Mouse (Mus musculus) hindbrain, embryonic 10.5 days (tissue): ENCODE measurements around the gene Phb. TPM values are rescaled to one million over a fixed set of nuclear protein-coding genes. Genes with fewer than 3 reads are reported as not detected.
"Not testable (repeated sequence)": the region's sequence is repeated elsewhere in the genome, so short reads cannot be mapped to it uniquely, and the experiment has no call there.

Experiments used
- DNase-seq: peaks from one replicate; pipeline ENCODE4 v3.0.0-alpha.2; 2017; ENCODE audit warnings: low spot score
- H3K27ac ChIP-seq: fragments of 300-500 bp; sonication (generic); 2 replicates; pipeline ENCODE4 v1.5.1; 2016; ENCODE audit warnings: mild to moderate bottlenecking, moderate library complexity
- H3K27me3 ChIP-seq: fragments of 300-500 bp; sonication (generic); 2 replicates; pipeline ENCODE4 v1.6.1; 2016; ENCODE audit warnings: mild to moderate bottlenecking; ENCODE audit not compliant: poor library complexity, insufficient read depth, severe bottlenecking
- H3K36me3 ChIP-seq: fragments of 300-500 bp; sonication (generic); 2 replicates; pipeline ENCODE4 v1.6.1; 2016; ENCODE audit warnings: mild to moderate bottlenecking, moderate library complexity
- H3K4me1 ChIP-seq: fragments of 300-500 bp; sonication (generic); replicated peaks from 2 replicates; pipeline ENCODE4 v1.6.1; 2016; ENCODE audit warnings: mild to moderate bottlenecking
- H3K4me3 ChIP-seq: fragments of 300-500 bp; sonication (generic); 2 replicates; pipeline ENCODE4 v1.5.1; 2016; ENCODE audit warnings: mild to moderate bottlenecking, moderate library complexity
- H3K9me3 ChIP-seq: fragments of 300-500 bp; sonication (generic); 2 replicates; pipeline ENCODE4 v1.6.1; 2016; ENCODE audit warnings: mild to moderate bottlenecking, moderate library complexity
- WGBS: fragments of 180-500 bp; shearing (Covaris S2); methylation state at CpG from one replicate; pipeline ENCODE4 v1.1.7; 2016; 5-methylcytosine and 5-hydroxymethylcytosine counted together
- polyA plus RNA-seq: library from polyadenylated mRNA; unstranded; fragments of >200 nt; fragmentation: Nextera tagmentation; extraction: Ambion mirVana; gene quantifications from 2 replicates; pipeline ENCODE4 v1.2.1, GENCODE M21; 2016

Gene Phb
- polyA plus RNA-seq, 1 experiment from 2014 or later = 222 TPM

DNA sequence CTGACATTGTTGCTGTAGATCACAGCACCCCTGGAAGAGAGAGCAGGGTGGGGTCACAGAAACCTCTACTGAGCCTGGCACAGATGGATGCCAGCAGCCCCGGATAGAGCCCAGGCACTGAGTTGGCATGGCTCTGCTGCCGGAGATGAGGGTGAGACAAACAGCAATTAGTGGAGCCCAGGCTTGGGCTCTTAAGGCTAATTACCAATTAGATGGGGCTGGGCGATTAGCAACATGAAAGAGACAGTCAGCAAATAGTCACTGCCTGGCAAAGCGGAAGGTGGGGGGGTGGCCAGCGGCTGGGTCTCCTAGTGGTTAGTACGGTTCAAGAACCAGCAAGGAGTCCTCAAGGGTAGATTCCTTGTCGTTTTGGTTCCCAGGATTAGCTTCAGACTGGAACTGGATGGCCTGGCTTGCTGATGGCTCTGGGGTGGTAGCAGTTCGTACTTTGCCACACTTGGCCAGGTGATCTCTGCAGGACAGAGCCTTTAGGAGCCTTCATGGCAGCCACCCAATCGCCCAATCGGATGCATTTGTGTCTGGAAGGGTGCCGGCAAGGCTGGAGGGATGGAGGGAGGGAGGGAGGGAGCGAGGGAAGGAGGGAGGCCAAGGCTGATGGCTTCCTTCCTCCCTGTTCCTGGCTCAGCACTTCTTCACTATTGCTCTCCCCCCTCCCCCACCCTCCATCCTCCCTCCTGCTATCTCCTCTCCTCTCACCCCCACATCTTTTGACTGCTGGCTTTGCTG lies 24.1 kb upstream of the Phb start:
- H3K4me1 ChIP-seq = peaks cover 83% of the 10 kb centered on the region
- DNase-seq = no peak

DNA sequence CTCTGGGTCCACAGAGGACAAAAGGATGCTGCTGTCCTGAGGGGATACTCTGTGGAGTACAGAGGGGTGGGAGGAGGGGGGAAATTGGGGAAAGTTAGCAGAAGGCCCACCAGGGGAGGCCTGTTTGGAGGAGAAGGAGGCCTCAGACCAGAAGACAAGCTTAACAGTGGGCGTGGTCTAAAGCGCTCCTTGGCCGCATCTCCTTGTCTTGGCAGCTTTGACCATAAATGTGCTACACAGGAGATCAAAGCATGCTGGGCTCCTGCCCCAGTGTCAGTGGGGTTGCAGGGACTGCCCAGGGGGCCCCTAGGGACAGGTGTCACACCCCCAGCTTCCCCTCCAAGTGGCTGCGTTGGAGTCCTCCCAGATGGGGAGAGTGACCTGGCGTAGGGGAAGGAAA lies 22.9 kb upstream of the Phb start:
- H3K36me3 ChIP-seq = no peaks in the 10 kb centered on the region
- H3K4me3 ChIP-seq = no peak overlapping the region
- H3K27me3 ChIP-seq = peaks cover 96% of the 10 kb centered on the region
- 37% methylated on average over 5 of the region's 5 CpGs for WGBS
- peak overlapping the region; percentile 78 for H3K27ac ChIP-seq
- DNase-seq = no peak
- peaks cover 94% of the 10 kb centered on the region for H3K4me1 ChIP-seq
- no peaks in the 10 kb centered on the region for H3K9me3 ChIP-seq

More for the DNA sequence above, 24.1 kb upstream of the Phb start:
- H3K4me3 ChIP-seq = no peak overlapping the region
- H3K36me3 ChIP-seq = no peaks in the 10 kb centered on the region
- no peaks in the 10 kb centered on the region for H3K9me3 ChIP-seq
- 0 out of 2 replicates have a peak overlapping the region, but pooled peaks have one; percentile 24 for H3K27ac ChIP-seq
- 54% methylated on average over 12 of the region's 12 CpGs for WGBS
- peaks cover 93% of the 10 kb centered on the region for H3K27me3 ChIP-seq

DNA sequence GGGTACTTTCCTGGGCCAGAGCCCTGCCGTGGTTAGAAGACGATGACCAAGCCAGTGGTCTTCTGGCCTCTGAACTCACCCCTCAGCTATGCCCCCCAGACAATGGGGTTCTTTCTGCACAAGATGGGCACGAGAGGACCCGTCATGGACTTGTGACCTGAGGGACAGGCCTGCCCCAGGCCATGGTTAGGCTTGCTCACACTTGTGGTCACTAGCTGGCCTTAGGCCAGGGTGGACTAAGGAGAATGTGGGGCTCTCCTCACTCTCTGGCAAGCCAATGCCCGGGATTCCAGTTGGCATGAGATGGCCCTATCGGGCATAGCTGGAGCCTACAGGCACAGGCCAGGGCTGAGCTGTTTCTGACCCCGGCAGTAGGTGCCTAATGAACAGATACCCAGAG lies 22.4 kb upstream of the Phb start:
- WGBS = 61% methylated on average over 7 of the region's 7 CpGs
- DNase-seq = no peak
- H3K4me1 ChIP-seq = peaks cover 95% of the 10 kb centered on the region

DNA sequence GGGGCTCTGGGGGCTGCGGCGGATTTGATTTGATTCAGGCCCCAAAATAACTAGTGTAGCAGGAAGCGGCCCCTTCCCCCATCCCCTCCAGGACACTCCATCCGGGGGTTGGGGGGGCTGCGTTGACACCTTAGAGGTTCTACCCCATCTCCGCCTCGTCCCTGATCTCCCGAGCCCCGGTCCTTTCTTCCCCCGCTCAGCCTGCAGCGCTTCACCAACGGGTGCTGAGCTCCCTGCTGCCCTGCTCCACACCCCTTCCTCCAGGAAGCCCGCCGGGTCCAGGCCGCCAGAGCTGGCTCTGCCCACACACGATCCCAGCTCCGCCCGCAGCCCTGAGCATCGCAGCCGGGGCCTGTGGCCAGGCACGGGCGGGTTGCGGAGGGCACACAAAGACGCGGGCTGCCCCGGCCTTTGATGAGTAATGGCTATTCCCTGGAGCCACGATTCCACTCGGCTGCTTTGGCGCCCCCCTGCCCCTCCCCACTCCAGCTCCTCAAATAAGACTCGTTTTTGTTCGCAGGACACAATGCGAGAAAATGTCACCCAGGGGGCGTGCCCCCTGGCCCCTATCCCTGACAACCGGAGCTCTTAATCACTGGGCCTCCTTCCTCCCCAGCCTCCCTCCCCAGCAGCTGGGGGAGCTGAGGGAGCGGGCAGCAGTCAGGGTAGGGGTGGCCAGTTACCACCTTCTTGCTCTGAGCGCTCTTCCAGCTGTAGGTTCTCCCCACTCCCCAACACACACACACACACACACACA lies 21.2 kb upstream of the Phb start:
- peaks cover 88% of the 10 kb centered on the region for H3K27me3 ChIP-seq
- 2% methylated on average over 36 of the region's 36 CpGs for WGBS
- H3K27ac ChIP-seq = peak overlapping the region; percentile 78
- H3K4me3 ChIP-seq = peak overlapping the region; percentile 34
- no peaks in the 10 kb centered on the region for H3K36me3 ChIP-seq
- peak; percentile 87 for DNase-seq
- H3K9me3 ChIP-seq = no peaks in the 10 kb centered on the region
- peaks cover 90% of the 10 kb centered on the region for H3K4me1 ChIP-seq

More for the DNA sequence above, 22.4 kb upstream of the Phb start:
- Histone ChIP-seq H3K4me3 (no peak overlapping the region), H3K36me3 (no peaks in the 10 kb centered on the region), H3K27me3 (peaks cover 91% of the 10 kb centered on the region), H3K27ac (peak overlapping the region; percentile 78), H3K9me3 (no peaks in the 10 kb centered on the region)

DNA sequence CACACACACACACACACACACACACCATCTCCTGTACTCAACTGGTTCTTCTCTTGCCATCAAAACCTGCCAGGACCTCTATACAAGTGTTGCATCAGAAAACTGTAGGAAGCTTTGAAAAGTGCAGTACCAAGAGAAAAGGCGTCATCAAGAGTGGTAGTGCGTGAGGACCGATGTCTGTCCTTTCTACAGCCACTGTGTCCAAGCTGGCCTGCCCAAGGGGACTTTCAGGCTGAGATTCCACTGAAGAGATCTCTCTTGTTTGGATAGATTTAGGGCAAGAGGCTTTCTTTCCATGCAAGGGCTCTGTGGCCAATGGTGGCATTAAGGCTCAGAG lies 20.6 kb upstream of the Phb start:
- Histone ChIP-seq H3K27me3 (peaks cover 88% of the 10 kb centered on the region), H3K27ac (peak overlapping the region; percentile 78), H3K4me3 (no peak overlapping the region; the same call in 1 of the 2 replicates), H3K9me3 (no peaks in the 10 kb centered on the region), H3K4me1 (peaks cover 86% of the 10 kb centered on the region), H3K36me3 (no peaks in the 10 kb centered on the region)
- no peak for DNase-seq
- 47% methylated on average over 3 of the region's 3 CpGs for WGBS

DNA sequence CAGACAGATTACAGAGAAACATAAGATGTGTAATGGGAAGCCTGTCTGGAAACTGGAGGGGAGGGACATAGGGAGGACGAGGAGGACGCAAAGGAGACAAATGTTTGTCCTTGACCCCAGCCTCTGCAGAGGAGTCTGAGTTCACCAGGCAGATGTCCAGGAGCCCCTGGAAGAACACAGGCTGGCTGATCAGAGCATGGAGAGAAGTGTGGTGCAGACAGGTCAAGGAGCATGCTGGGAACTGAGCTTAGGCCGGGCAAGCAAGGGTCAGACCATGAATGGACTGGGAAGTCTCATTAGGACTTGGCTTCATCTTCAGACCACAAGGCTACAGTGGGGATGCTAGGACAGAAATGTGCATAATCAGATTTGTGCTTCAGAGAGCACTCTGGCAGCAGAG lies 19.0 kb upstream of the Phb start:
- 0 out of 2 replicates have a peak overlapping the region, but pooled peaks have one; percentile 1 for H3K27ac ChIP-seq
- peaks cover 81% of the 10 kb centered on the region for H3K27me3 ChIP-seq
- peaks cover 78% of the 10 kb centered on the region for H3K4me1 ChIP-seq
- 30% methylated on average over 3 of the region's 3 CpGs for WGBS
- no peak overlapping the region for H3K4me3 ChIP-seq
- DNase-seq = no peak
- H3K36me3 ChIP-seq = no peaks in the 10 kb centered on the region
- no peaks in the 10 kb centered on the region for H3K9me3 ChIP-seq

DNA sequence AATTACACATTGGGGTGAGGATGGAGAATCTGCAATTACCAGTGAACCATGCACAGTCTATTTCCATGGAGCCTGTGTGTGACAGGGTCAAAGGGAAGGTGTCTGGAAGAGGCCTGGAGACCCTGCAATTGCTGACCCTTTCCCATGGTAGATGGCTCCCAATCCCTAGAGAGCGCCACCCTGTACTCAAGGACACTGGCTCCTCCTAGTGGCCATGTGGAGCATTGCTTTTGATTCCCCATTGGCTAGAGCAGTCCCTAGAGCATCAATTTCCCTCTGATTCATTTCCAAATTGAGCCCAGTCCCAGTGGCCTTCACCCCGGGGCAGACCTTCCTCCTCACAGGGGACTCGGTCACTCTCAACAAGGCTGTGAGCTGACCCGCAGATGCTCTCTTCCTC lies 17.9 kb upstream of the Phb start:
- H3K27me3 ChIP-seq = peaks cover 75% of the 10 kb centered on the region
- H3K27ac ChIP-seq = no peak overlapping the region
- DNase-seq = peak; percentile 81
- H3K36me3 ChIP-seq = no peaks in the 10 kb centered on the region
- H3K4me1 ChIP-seq = peaks cover 68% of the 10 kb centered on the region
- 6% methylated on average over 4 of the region's 4 CpGs for WGBS
- H3K4me3 ChIP-seq = no peak overlapping the region
- no peaks in the 10 kb centered on the region for H3K9me3 ChIP-seq

DNA sequence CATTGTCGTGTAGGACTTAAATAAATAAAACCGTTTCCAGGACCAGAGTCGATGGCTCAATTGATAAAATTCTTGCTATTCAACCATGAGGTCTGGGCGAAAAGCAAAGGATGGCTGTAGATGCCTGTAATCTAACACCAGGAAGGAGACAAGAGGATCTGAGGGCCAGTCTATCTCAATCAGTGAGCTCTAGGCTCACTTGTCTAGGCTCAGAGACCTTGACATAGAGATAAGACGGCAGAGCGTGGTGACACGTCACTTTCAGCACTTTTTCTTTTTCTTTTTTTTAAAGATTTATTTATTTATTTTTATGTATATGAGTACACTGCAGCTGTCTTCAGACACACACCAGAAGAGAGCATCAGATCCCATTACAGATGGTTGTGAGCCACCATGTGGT lies 17.2 kb upstream of the Phb start:
- H3K27me3 ChIP-seq = peaks cover 67% of the 10 kb centered on the region

DNA sequence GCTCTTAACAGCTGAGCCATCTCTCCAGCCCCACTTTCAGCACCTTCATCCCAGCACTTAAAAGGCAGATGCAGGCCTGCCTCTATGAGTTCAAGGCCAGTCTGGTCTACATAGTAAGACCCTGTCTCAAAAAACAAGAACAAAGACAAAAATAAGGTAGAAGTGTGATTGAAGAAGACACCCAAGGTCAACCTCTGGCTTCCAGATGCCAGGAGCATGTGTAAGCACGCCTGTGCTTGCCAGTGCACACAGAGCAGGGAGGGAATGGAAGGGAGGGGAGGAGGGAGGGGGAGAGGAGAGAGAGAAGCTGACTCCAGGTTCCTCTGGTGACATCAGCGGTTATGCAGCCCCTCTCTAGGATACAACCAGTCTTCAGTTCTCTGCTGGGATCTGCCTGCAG lies 16.8 kb upstream of the Phb start:
- Histone ChIP-seq H3K27me3 (peaks cover 63% of the 10 kb centered on the region), H3K36me3 (no peaks in the 10 kb centered on the region), H3K4me1 (peaks cover 56% of the 10 kb centered on the region), H3K9me3 (no peaks in the 10 kb centered on the region), H3K4me3 (no peak overlapping the region), H3K27ac (no peak overlapping the region)
- DNase-seq = no peak
- 46% methylated on average over 2 of the region's 2 CpGs for WGBS

More for the DNA sequence above, 17.2 kb upstream of the Phb start:
- WGBS = 79% methylated on average over 7 of the region's 7 CpGs
- Histone ChIP-seq H3K27ac (no peak overlapping the region), H3K4me1 (peaks cover 61% of the 10 kb centered on the region), H3K9me3 (no peaks in the 10 kb centered on the region), H3K36me3 (no peaks in the 10 kb centered on the region), H3K4me3 (no peak overlapping the region)
- DNase-seq = no peak

DNA sequence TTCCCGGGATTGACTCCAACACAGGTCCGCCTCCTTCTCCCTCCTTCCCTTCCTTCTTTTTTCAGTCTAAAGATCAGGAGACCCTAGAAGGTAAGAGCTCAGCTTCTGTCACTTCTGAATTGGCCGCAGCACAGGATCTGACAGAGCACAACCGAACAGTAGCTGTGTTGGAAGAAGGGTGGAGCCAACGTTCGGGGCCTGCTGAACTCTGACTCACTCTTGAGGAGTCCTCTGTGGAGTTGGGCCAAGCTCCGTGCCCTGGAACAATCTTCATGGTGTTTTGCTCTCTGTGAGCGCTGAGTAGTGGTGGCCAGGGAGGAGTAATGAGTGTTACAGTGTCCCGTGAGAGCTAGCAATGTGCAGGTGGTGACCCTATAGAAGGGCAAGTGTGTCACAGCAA lies 15.8 kb upstream of the Phb start:
- Histone ChIP-seq H3K36me3 (no peaks in the 10 kb centered on the region), H3K9me3 (no peaks in the 10 kb centered on the region), H3K4me3 (no peak overlapping the region), H3K27ac (no peak overlapping the region), H3K4me1 (peaks cover 46% of the 10 kb centered on the region), H3K27me3 (peaks cover 53% of the 10 kb centered on the region)
- 75% methylated on average over 9 of the region's 9 CpGs for WGBS
- DNase-seq = no peak

DNA sequence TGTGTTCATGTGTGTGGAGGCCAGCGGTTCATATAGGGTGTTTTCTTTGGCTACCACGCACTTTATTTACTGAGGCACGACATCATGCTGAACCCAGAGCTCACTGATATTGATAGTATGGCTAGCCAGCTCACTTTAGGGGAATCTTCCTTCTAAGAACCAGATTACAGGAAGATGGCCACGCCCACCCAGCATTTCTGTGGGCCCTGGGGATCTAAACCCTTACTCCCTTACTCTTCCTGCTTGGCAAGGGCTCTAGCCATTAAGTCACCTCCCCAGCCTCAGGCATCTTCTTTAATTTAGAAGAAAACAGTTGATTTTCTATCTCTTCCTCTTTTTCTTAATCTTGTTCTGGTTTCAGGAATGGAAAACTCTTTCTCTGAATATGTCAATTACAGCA lies 9.3 kb upstream of the Phb start:
- H3K4me3 ChIP-seq = no peak overlapping the region
- no peaks in the 10 kb centered on the region for H3K36me3 ChIP-seq
- H3K27me3 ChIP-seq = peaks cover 8% of the 10 kb centered on the region; the same call in 1 of the 2 replicates
- DNase-seq = no peak
- 77% methylated on average over 4 of the region's 4 CpGs for WGBS
- H3K9me3 ChIP-seq = no peaks in the 10 kb centered on the region
- H3K27ac ChIP-seq = no peak overlapping the region
- no peaks in the 10 kb centered on the region for H3K4me1 ChIP-seq

DNA sequence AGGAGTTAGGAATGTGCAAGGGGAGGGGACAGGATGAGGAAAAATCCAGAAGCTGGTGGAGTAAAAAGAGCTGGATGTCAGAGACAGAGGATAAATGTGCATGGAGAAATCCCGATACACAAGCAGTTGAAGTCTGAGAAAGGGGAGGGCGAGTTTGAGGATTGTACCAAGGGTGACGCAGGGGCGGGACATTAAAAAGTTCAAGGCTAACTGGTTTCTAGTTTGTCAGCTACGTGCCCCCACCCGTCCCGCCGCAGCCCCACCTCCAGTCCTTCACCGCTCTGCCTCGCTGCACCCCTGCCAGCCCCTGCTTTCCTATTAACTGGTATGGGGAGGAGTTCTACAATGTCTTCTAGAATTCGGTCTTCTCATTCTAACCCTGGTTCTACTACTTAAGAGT lies 420 bp downstream of the Phb start:
- Histone ChIP-seq H3K27me3 (no peaks in the 10 kb centered on the region), H3K36me3 (peaks cover 41% of the 10 kb centered on the region), H3K27ac (peak overlapping the region; percentile 84), H3K4me3 (peak overlapping the region; percentile 84), H3K4me1 (peaks cover 17% of the 10 kb centered on the region), H3K9me3 (no peaks in the 10 kb centered on the region)
- DNase-seq = no peak
- 2% methylated on average over 11 of the region's 11 CpGs for WGBS

DNA sequence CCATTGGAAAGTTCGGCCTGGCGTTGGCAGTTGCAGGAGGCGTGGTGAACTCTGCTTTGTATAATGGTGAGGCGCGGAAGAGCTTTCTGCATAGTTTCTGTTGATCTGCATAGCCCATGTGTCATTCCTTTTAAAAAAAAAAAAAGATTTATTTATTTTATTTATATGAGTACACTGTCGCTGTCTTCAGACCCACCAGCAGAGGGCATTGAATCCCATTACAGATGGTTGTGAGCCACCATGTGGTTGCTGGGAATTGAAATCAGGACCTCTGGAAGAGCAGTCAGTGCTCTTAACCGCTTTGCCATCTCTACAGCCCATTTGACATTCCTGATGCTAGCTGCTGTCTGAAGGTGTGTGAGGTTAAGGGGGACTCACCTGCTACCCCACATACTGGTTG lies 1.3 kb downstream of the Phb start:
- WGBS = 90% methylated on average over 7 of the region's 7 CpGs
- not testable (repeated sequence) for DNase-seq, H3K27ac ChIP-seq, H3K9me3 ChIP-seq, H3K27me3 ChIP-seq
- peaks cover 50% of the 10 kb centered on the region for H3K36me3 ChIP-seq
- peak overlapping the region; percentile 84 for H3K4me3 ChIP-seq
- H3K4me1 ChIP-seq = peaks cover 17% of the 10 kb centered on the region
